Mouse (Mus musculus) cerebellum, postnatal 36 days (tissue): ENCODE results near the gene Acvr2a.
A peak's percentile ranks its signal among the peaks of the same experiment; 100 is the strongest.
"Not testable (repeated sequence)": the region's sequence is repeated elsewhere in the genome, so short reads cannot be mapped to it uniquely, and the experiment has no call there.

ENCODE experiments used
- DNase-seq, 2 experiments: peaks; one replicate each; pipeline ENCODE4 v3.0.0; 2021 to 2022; ENCODE audit warnings: mixed read lengths in 2 of 2

Acvr2a gene

GRCm38 (mm10) chr2:48813371-48814222 is at the start of gene Acvr2a:
Gene Acvr2a, plus strand, starts transcription at chr2:48814109.
- DNase-seq: peak; percentile 92 to 94

DNA sequence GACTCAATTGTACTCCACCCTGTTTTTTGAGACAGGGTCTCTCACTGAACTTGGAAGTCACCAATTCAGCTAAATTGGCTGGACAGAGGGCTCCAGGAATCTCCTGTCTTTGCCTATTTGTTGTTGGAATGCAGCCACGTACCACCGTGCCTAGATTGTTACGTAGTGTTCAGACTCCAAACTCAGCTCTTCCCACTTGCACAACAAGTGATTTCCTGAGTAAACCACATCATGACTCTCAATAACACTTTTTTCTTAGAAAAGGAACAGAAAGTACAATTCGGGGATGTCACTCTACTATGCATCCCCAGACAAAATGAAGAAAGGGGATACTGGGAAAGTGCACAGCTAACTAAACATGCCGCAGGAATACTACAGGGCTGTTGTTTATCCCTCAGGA is 47.4 kb upstream of the Acvr2a start:
- no peak for DNase-seq

- no peak for DNase-seq
These were observed 46.1 kb upstream of the Acvr2a start for GRCm38 (mm10) chr2:48767778-48768177.

DNA sequence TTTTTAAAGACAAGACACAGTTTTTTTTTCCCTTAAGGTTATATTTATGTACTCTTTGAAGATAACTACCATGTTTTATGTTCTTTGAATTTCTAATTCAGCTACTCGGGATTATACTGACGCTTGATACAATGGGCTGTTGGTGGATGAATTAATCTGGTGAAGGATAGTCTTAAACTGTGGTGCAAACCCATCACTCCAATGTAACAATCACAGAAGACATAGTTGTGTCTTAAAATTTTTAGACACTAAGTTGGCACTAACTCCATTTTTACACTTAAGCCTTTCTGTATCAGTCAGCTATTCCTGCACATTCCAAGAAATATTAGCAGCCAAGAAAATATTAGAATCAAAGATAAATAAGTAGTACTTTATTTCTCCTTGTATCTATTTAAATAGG is 45.7 kb upstream of the Acvr2a start:
- no peak for DNase-seq

GRCm38 (mm10) chr2:48770100-48770499 is 43.8 kb upstream of the Acvr2a start:
- DNase-seq: no peak

DNA sequence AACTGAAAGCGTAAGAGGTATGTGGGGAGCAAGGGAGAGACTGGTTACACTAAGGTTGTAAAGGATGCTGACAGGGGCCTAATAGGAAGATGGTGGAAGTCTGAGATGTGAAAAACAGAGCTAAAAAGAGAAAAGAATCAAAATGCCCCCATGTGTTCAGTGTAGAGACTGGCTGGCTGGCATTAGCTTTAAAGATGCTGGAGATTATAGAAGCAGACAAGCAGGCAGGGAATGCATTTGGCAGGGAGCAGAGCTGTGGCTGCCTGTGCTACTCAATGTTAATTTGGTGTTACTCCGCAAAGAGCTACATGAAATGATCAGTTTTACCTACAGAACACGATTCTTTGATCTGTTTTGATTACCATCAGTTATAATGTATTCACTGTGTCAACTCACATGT is 43.3 kb upstream of the Acvr2a start:
- DNase-seq: no peak

DNA sequence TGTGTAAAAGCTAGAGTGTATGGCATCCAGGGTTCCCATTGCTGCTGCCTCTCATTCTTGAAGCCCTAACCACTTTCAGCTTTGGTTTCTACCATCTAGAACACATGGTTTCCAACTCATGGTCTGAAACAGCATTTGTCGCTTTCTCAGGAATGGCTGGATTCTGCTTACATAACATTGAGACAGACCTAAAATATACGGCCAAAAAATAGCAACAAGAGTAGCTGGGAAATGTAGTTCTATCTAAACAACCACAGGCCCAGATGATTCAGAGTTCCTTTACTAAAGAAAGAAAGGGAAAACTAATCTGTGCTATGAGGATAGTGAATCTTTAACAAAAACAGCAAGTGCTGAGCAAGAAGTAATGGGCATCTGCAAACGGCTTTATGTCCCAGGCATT is 38.6 kb upstream of the Acvr2a start:
- no peak for DNase-seq

DNA sequence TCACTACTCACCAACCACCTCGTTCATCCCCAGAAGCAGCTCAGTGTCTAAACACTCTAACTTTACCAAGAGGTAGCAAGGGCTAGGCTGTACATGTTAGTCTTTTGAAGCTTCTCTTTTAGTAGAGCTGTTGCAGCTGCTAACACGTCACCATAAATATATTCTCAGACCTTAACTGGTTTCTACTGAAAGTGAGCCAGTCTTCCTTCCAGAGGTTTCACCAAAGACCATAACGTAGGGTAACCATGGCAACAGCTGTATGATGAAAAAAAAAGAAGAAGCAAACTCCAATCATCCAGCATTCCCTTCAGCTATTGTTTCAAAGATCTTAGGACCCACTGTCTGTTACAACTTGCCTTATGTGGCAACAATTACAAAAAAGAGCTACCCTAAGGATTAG is 25.0 kb upstream of the Acvr2a start:
- no peak for DNase-seq

DNA sequence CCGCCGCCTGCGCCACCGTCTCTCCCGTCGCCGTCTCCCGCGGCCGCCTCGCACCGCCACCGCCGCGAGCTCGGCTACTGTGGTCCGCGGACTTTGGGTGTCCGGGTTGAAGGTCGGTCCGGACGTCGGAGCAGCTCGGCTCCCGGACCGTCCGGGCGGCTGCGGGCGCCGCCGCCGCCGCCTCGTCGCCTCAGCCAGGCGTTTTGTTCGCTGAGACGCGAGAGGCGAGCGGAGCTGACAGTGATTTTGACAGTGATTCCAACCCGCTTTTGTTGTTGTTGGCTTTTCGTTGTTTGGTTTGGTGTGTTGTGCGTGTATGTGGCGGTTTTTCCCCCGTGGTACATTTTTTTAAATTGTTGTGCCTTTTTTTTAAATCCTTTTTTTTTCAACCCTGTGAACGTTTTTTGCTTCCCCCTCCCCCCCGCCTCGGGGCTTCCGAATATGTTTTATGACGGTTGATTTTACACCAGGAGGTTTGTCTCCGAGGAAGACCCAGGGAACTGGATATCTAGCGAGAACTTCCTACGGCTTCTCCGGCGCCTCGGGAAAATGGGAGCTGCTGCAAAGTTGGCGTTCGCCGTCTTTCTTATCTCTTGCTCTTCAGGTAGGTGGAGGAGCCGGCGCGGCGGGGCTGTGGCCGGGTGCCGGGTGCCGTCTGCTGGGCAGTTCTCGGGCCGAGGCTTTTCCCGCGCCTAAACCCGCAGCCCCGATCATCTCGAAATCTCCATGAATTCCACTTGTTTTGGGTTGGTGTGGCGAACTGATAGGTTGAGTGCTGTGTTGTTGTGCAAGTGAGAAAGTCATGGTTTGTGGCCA is 522 bp downstream of the Acvr2a start:
- DNase-seq: peak; percentile 47 to 57

- no peak for DNase-seq
These were observed 1.2 kb downstream of the Acvr2a start for GRCm38 (mm10) chr2:48815039-48815590.

GRCm38 (mm10) chr2:48816141-48817028 is 2.5 kb downstream of the Acvr2a start:
- DNase-seq: no peak

DNA sequence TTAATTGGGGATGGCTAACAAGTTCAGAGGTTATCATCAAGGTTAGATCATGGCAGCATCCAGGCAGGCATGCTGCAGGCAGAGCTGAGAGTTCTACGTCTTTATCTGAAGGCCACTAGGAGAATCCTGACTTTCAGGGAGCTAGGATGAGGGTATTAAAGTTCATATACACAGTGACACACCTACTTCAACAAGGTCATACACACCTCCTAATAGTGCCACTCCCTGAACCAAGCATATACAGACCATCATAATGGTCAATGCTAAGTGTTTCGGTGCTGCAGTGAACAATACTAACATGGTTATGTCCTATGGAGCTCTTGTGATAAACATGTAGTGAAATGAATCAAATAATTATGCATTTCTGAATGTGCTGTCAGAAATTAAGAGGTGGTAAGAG is 12.0 kb downstream of the Acvr2a start:
- no peak for DNase-seq

DNA sequence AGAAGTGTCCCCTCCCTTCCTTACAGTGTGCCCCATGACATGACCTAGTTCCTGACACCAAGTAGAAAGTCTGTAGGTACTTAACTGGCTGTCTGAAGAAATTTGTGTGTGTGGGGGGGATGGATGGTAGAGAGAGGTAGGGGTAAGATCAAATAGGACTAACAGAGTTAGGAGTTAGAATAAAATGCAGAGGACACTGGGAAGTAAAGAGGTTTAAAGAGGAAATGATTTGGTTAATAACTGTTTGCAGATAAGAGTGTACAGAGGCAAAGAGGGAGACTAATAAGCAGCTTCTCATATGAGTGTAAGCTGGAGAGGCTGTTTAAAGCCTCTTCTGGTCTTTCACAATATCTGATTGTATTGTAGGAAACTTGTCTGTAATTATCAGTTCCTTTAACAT is 12.5 kb downstream of the Acvr2a start:
- DNase-seq: no peak

DNA sequence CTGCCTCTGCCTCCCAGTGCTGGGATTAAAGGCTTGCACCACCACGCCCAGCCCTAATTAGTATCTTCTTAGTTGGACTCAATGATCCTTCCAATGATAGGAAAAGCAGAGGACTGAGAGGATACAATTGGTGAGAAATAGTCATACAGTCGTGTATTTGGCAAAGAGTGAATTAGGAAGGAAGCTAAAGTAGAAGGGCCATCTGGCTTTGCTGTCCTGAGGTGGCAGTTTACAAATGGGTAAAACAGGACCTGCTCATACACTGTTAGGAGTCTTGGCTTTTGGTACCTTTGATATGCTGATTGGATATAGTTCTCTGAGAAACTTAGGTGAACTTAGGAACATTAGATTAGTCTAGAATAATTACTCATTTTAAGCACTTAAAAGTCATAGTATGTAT is 16.6 kb downstream of the Acvr2a start:
- DNase-seq: no peak

GRCm38 (mm10) chr2:48832305-48832704 is 18.4 kb downstream of the Acvr2a start:
- DNase-seq: no peak

DNA sequence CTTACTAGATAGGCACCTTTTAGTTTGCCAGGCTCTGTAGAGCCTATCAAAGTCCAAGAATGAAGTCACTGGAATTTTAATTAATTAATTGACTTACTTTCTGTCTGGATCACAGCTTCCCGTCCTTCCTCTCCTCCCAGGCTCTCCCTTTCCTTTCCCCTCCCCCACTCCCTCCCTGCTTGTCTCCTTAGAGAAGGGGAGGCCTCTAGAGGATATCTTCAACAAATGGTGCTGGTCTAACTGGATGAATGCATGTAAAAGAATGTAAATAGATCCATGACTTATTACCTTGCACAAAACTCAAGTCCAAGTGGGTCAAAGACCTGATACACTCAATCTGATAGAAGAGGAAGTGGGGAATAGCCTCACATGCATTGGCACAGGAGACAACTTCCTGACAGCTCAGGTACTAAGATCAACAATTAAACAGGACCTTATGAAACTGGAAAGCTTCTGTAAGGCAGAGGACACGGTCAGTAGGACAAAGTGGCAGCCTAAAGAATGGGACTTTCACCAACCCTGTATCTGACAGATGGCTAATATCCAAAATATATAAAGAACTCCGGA is 20.1 kb downstream of the Acvr2a start:
- no peak for DNase-seq

DNA sequence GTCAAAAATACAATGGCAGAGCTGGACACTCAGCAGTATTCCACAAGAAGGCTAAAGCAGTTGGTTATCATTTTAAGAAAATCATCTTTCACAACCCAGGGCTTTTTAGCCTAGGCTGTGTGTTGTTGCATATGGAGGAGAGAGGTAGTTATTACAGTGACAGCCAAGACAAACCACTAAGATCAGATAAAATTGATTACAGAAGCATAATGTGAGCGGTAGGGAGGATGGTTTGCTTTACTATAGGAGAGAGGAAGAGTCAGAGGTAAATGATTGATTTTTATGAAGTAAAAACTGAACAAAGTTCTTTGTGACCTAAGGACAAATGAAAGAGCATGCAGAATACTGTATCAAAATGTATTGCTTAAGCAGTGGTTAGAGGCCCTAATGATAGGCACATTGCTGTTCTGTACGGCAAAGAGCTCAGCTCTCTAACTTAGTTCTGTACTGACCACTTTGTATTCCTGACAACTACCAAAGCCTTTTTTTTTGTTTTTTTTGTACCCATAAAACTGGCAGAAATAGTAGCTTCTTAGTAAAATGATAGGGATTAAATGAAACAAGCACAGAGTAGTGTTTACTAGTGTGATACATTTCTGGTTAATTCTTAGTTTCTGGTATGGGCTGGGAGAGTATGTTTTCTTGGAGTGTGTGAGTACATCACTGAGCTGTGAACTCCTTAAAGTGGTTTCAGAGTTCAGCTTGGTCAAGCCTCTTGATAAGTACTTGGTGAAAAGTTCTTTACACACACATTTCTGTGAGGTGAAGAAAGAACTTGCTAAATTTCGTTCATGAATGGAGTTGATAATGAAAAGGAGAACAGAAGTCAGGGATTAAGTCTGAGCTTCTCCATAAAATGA is 27.9 kb downstream of the Acvr2a start:
- DNase-seq: no peak

DNA sequence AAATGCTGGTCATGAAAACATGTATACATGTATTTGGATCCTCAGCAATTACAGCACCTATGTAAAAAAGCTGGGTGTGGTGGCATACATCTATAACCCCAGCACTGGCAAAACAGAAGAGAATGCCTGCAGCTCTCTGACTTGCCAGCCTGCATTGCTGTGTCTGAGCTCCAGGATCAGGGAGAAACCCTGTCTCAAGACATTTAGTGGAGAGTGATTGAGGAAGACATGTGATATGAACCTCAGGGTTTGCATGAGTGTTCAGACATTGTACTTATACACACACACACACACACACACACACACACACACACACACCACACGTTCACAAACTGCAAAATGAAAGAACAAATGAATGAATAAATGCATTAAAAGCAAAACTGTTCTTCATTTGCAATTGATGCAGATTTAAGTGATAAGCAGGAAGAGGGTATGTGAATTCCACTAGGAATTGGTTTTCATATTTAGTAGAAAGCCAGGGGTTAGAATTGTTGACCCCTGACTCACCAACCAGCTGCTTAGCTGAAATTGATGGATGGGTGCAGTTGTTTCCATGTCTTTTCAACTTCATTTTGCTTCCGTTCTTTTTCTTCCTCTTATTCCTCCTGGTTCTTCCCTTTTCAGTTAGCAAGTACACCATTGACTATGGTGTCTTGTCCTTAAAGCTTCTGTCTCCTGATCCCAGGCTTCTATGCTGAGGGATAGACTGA is 32.9 kb downstream of the Acvr2a start:
- DNase-seq: no peak

GRCm38 (mm10) chr2:48865596-48865995 is 51.7 kb downstream of the Acvr2a start:
- not testable (repeated sequence) for DNase-seq

GRCm38 (mm10) chr2:48868199-48868913 is 54.4 kb downstream of the Acvr2a start:
- DNase-seq: no peak
